Mouse (Mus musculus) small intestine, adult 2 months (tissue): ENCODE measurements at regions not wholly inside any gene's neighbourhood (a gene's known extent, or its start where the extent isn't known, plus 50 kb on each side); places are given as distances from the start of the nearest gene placed in this dataset.

Source experiments
- CTCF ChIP-seq: fragments of 200-500 bp; IDR thresholded peaks from 2 replicates; pipeline ENCODE4 v1.5.1; 2012; ENCODE audit warnings: low read depth, mild to moderate bottlenecking, control low read depth, inconsistent platforms, low read length, moderate library complexity, mixed read lengths; ENCODE audit not compliant: insufficient replicate concordance, insufficient read length; ENCODE audit errors: extremely low read depth
- POLR2A ChIP-seq: fragments of 200-500 bp; IDR thresholded peaks from 2 replicates; pipeline ENCODE4 v1.6.1; 2012; ENCODE audit warnings: low read depth, mild to moderate bottlenecking, control low read depth, inconsistent platforms, low read length, moderate library complexity

DNA sequence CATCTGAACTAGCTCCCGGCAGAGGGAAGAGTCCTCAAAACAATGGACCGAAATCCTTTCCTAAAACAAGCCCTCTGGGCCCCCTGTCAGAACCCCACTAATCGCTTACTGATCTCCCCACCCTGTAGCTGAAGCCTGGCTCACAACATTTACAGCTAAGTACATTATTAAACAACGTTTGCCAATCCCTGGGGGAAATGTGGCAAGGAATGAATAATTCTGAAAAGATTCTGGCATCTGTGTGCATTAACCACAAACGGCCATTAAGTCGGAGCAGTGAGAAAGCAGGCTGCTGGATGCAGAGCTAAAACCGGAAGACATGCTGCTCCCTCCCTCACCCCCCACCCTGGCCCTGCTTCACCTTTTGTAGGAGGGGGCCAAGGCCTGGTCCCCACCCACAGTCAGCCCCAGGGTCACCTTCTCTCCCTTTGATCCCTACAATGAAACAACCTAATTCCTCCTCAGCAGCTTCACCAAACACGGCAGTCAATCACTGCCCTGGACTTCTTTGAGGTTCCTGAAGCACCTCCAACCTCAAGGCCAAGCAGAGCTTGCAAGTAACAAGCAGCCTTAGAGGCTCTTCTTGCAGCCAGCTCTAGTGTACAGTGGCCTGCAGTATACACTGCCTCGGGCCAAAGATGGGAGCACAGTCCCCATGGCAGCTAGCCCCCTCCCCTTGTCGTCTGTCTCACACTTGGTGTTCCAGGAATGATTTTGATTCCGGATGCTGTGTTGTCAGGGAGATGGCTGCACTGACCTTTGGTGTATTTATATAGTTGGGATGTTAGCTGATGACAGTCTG, 175.2 kb downstream of the Sh3bp4 start:
- TF ChIP-seq POLR2A (no peak), CTCF (no peak)
